Mouse (Mus musculus) testis, adult 2 months (tissue): ENCODE data around the gene Marveld3.

Experiments used
- CTCF ChIP-seq: fragments of 200-500 bp; IDR thresholded peaks from 2 replicates; pipeline ENCODE4 v1.5.1; 2012; ENCODE audit warnings: low read depth, mild to moderate bottlenecking, inconsistent platforms, low read length, moderate library complexity; ENCODE audit not compliant: control insufficient read depth, insufficient read depth, insufficient replicate concordance
- POLR2A ChIP-seq: fragments of 200-500 bp; IDR thresholded peaks from 2 replicates; pipeline ENCODE4 v1.6.1; 2012; ENCODE audit warnings: low read depth, mild to moderate bottlenecking, inconsistent platforms, low read length, moderate library complexity; ENCODE audit not compliant: control insufficient read depth

GRCm38 (mm10) chr8:109990224-109990623, 28.2 kb upstream of the Marveld3 start, which contains the start of gene Tat:
- no peak for TF ChIP-seq CTCF
- no peak for TF ChIP-seq POLR2A
